Mouse (Mus musculus) myocyte (in vitro differentiated cells): ENCODE measurements around the gene Kcnq5.

Source experiments
- MYOG ChIP-seq, 3 experiments: IDR thresholded peaks; one replicate each; pipeline ENCODE4 v1.6.1; 2011; ENCODE audit warnings: control low read depth in 2 of 3, low read depth in 2 of 3, mild to moderate bottlenecking in 2 of 3; ENCODE audit not compliant: insufficient read length in 2 of 3, control insufficient read depth in 1 of 3, insufficient read depth in 1 of 3
- POLR2A ChIP-seq: IDR thresholded peaks from one replicate; pipeline ENCODE4 v1.6.1; 2011; ENCODE audit warnings: low read depth, mild to moderate bottlenecking, control low read depth, moderate library complexity; ENCODE audit not compliant: insufficient read length
- TCF3 ChIP-seq: IDR thresholded peaks from one replicate; pipeline ENCODE4 v1.6.1; 2011; ENCODE audit warnings: low read depth, control low read depth; ENCODE audit not compliant: insufficient read length
- USF1 ChIP-seq: IDR thresholded peaks from one replicate; pipeline ENCODE4 v1.6.1; 2011; ENCODE audit warnings: low read depth, mild to moderate bottlenecking, control low read depth, moderate library complexity

DNA sequence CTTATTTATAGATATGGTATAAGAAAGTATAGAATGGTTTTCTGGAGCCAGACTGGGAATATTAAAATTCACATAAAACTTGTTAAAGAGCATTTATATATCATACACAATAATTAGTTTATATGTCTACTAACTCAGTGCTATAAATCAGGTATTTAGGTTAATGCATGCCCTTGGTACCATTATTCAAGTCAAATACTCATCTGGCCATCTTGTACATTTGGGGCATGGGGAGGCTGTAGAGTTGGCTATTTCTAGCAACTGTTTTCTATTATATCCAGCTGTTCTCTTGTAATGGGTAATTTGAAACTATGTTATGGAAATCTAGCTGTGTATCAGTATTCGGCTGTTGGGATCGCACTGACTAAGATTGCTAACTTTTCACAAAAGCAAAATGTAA, 339.3 kb downstream of the Kcnq5 start:
- no peak for TF ChIP-seq POLR2A
- TF ChIP-seq TCF3 = no peak
- no peak for TF ChIP-seq USF1
- no peak for TF ChIP-seq MYOG (IDR thresholded peaks at IDR 0.05; ENCODE audit: control insufficient read depth in 1 of 3, insufficient read depth in 1 of 3, insufficient read length in 2 of 3, low read depth in 2 of 3)
